Mouse (Mus musculus): Measurements from ENCODE around the gene Vsnl1. TPM values are rescaled to one million over a fixed set of nuclear protein-coding genes. Genes with fewer than 3 reads are reported as not detected.

Vsnl1 gene
- total RNA-seq (2014; fragmentation: Nextera tagmentation), result not detected in 2 replicates
- 0.16 TPM in 1 of 2 replicates, not detected in the other for total RNA-seq (2017)
- polyA plus RNA-seq (2012), result not detected in 2 replicates

- ATAC-seq (ENCODE audit: extremely low read depth, insufficient number of reproducible peaks, low FRiP score, poor library complexity, severe bottlenecking), result no peak
- TF ChIP-seq GATA1 (IDR thresholded peaks at IDR 0.05; ENCODE audit: borderline replicate concordance, low read length) (no peak), POLR2AphosphoS5 (IDR thresholded peaks at IDR 0.05; ENCODE audit: insufficient replicate concordance, low read depth, low read length) (no peak), GATA2 (IDR thresholded peaks at IDR 0.05; ENCODE audit: borderline replicate concordance, low read depth, low read length) (no peak)
- Histone ChIP-seq H3K9me3 (replicated peaks) (0 out of 2 replicates have a peak, but pooled peaks cover 2% of the 10 kb centered on the region), H3K4me3 (ENCODE audit: low read depth, low read length) (no peak within 1 kb of the TSS), H3K27me3 (ENCODE audit: insufficient read depth, low read length) (0 out of 2 replicates have a peak, but pooled peaks cover 2% of the 10 kb centered on the region), H3K4me1 (ENCODE audit: insufficient read depth, low read depth, low read length) (no peaks in the 10 kb centered on the region), H3K36me3 (replicated peaks) (no peaks in the 10 kb centered on the region)
- DNase-seq (ENCODE audit: low spot score), result no peak
Measured at GRCm38 (mm10) chr12:11436497-11437265, at the start of gene Vsnl1. Gene Vsnl1, minus strand, starts transcription at chr12:11436613.

- H3K9me3 ChIP-seq (replicated peaks), result peaks cover 5% of the 10 kb centered on the region
- ATAC-seq (ENCODE audit: extremely low read depth, insufficient number of reproducible peaks, low FRiP score, poor library complexity, severe bottlenecking), result no peak
- no peaks in the 10 kb centered on the region for H3K36me3 ChIP-seq (replicated peaks)
Measured at GRCm38 (mm10) chr12:11456632-11457031, 20.2 kb upstream of the Vsnl1 start.

GRCm38 (mm10) chr12:11456213-11456612, 19.8 kb upstream of the Vsnl1 start:
- Histone ChIP-seq H3K36me3 (replicated peaks) (no peaks in the 10 kb centered on the region), H3K27me3 (ENCODE audit: insufficient read depth, low read length) (no peaks in the 10 kb centered on the region), H3K4me3 (ENCODE audit: low read depth, low read length) (no peak overlapping the region), H3K4me1 (ENCODE audit: insufficient read depth, low read depth, low read length) (no peaks in the 10 kb centered on the region), H3K9me3 (replicated peaks) (peaks cover 5% of the 10 kb centered on the region)
- ATAC-seq (ENCODE audit: extremely low read depth, insufficient number of reproducible peaks, low FRiP score, poor library complexity, severe bottlenecking) (no peak), DNase-seq (ENCODE audit: low spot score) (no peak)
- TF ChIP-seq TAL1 (conservative IDR thresholded peaks at IDR 0.05; ENCODE audit: low read depth, low read length), result no peak
- no peak for TF ChIP-seq POLR2AphosphoS5 (IDR thresholded peaks at IDR 0.05; ENCODE audit: insufficient replicate concordance, low read depth, low read length)

More at GRCm38 (mm10) chr12:11456632-11457031, 20.2 kb upstream of the Vsnl1 start:
- no peaks in the 10 kb centered on the region for H3K27me3 ChIP-seq (ENCODE audit: insufficient read depth, low read length)
- no peak for DNase-seq (ENCODE audit: low spot score)
- no peak overlapping the region for H3K4me3 ChIP-seq (ENCODE audit: low read depth, low read length)
- H3K4me1 ChIP-seq (ENCODE audit: insufficient read depth, low read depth, low read length), result no peaks in the 10 kb centered on the region
- no peak for TF ChIP-seq CTCF (IDR thresholded peaks at IDR 0.05; ENCODE audit: low read depth, low read length)
- TF ChIP-seq GATA2 (IDR thresholded peaks at IDR 0.05; ENCODE audit: borderline replicate concordance, low read depth, low read length), result no peak
- no peak for TF ChIP-seq TAL1 (conservative IDR thresholded peaks at IDR 0.05; ENCODE audit: low read depth, low read length)
- TF ChIP-seq POLR2AphosphoS5 (IDR thresholded peaks at IDR 0.05; ENCODE audit: insufficient replicate concordance, low read depth, low read length), result no peak
- TF ChIP-seq GATA1 (IDR thresholded peaks at IDR 0.05; ENCODE audit: borderline replicate concordance, low read length), result no peak

- Histone ChIP-seq H3K4me3 (ENCODE audit: low read depth, low read length) (no peak within 1 kb of the TSS), H3K36me3 (replicated peaks) (no peaks in the 10 kb centered on the region), H3K27me3 (ENCODE audit: insufficient read depth, low read length) (no peaks in the 10 kb centered on the region), H3K9me3 (replicated peaks) (peaks cover 5% of the 10 kb centered on the region), H3K4me1 (ENCODE audit: insufficient read depth, low read depth, low read length) (no peaks in the 10 kb centered on the region)
- ATAC-seq (ENCODE audit: extremely low read depth, insufficient number of reproducible peaks, low FRiP score, poor library complexity, severe bottlenecking), result no peak
- TF ChIP-seq CTCF (IDR thresholded peaks at IDR 0.05; ENCODE audit: low read depth, low read length) (no peak), POLR2AphosphoS5 (IDR thresholded peaks at IDR 0.05; ENCODE audit: insufficient replicate concordance, low read depth, low read length) (no peak), TAL1 (conservative IDR thresholded peaks at IDR 0.05; ENCODE audit: low read depth, low read length) (no peak), GATA2 (IDR thresholded peaks at IDR 0.05; ENCODE audit: borderline replicate concordance, low read depth, low read length) (no peak), GATA1 (IDR thresholded peaks at IDR 0.05; ENCODE audit: borderline replicate concordance, low read length) (no peak)
- DNase-seq (ENCODE audit: low spot score), result no peak
Measured at GRCm38 (mm10) chr12:11455549-11456194, 19.3 kb upstream of the Vsnl1 start, which contains the start of gene Rad51ap2. Gene Rad51ap2, plus strand, starts transcription at chr12:11456079.

- no peaks in the 10 kb centered on the region for H3K27me3 ChIP-seq (ENCODE audit: insufficient read depth, low read length)
- ATAC-seq (ENCODE audit: extremely low read depth, insufficient number of reproducible peaks, low FRiP score, poor library complexity, severe bottlenecking) (no peak), DNase-seq (ENCODE audit: low spot score) (no peak)
- H3K4me3 ChIP-seq (ENCODE audit: low read depth, low read length), result no peak overlapping the region
- no peaks in the 10 kb centered on the region for H3K4me1 ChIP-seq (ENCODE audit: insufficient read depth, low read depth, low read length)
- H3K36me3 ChIP-seq (replicated peaks), result no peaks in the 10 kb centered on the region
- H3K9me3 ChIP-seq (replicated peaks), result peaks cover 5% of the 10 kb centered on the region
- TF ChIP-seq CTCF (IDR thresholded peaks at IDR 0.05; ENCODE audit: low read depth, low read length) (no peak), POLR2AphosphoS5 (IDR thresholded peaks at IDR 0.05; ENCODE audit: insufficient replicate concordance, low read depth, low read length) (no peak), TAL1 (conservative IDR thresholded peaks at IDR 0.05; ENCODE audit: low read depth, low read length) (no peak), GATA2 (IDR thresholded peaks at IDR 0.05; ENCODE audit: borderline replicate concordance, low read depth, low read length) (no peak)
Measured at GRCm38 (mm10) chr12:11454146-11454545, 17.7 kb upstream of the Vsnl1 start.

GRCm38 (mm10) chr12:11437907-11438447, 1.6 kb upstream of the Vsnl1 start:
- H3K4me3 ChIP-seq (ENCODE audit: low read depth, low read length), result no peak overlapping the region
- TF ChIP-seq TAL1 (conservative IDR thresholded peaks at IDR 0.05; ENCODE audit: low read depth, low read length) (no peak), CTCF (IDR thresholded peaks at IDR 0.05; ENCODE audit: low read depth, low read length) (no peak), GATA1 (IDR thresholded peaks at IDR 0.05; ENCODE audit: borderline replicate concordance, low read length) (no peak), POLR2AphosphoS5 (IDR thresholded peaks at IDR 0.05; ENCODE audit: insufficient replicate concordance, low read depth, low read length) (no peak), GATA2 (IDR thresholded peaks at IDR 0.05; ENCODE audit: borderline replicate concordance, low read depth, low read length) (no peak)
- 0 out of 2 replicates have a peak, but pooled peaks cover 2% of the 10 kb centered on the region for H3K27me3 ChIP-seq (ENCODE audit: insufficient read depth, low read length)
- H3K9me3 ChIP-seq (replicated peaks), result 0 out of 2 replicates have a peak, but pooled peaks cover 2% of the 10 kb centered on the region
- H3K4me1 ChIP-seq (ENCODE audit: insufficient read depth, low read depth, low read length), result no peaks in the 10 kb centered on the region
- ATAC-seq (ENCODE audit: extremely low read depth, insufficient number of reproducible peaks, low FRiP score, poor library complexity, severe bottlenecking), result no peak
- DNase-seq (ENCODE audit: low spot score), result no peak
- H3K36me3 ChIP-seq (replicated peaks), result no peaks in the 10 kb centered on the region

Measured in G1E (cell line).